Mouse (Mus musculus) heart, embryonic 12.5 days (tissue): ENCODE measurements at regions not wholly inside any gene's neighbourhood (a gene's known extent, or its start where the extent isn't known, plus 50 kb on each side); places are given as distances from the start of the nearest gene placed in this dataset.

Source experiments
- ATAC-seq: fragments of 200-750 bp; cut with Nextera tagmentation; 2 replicates; pipeline ENCODE4 v1.8.0; 2017; ENCODE audit warnings: moderate TSS enrichment, moderate library complexity; ENCODE audit not compliant: insufficient number of reproducible peaks, low FRiP score
- H3K27ac ChIP-seq: fragments of 300-500 bp; sonication (generic); 2 replicates; pipeline ENCODE4 v1.5.1; 2016; ENCODE audit warnings: mild to moderate bottlenecking, moderate library complexity; ENCODE audit not compliant: poor library complexity, severe bottlenecking
- H3K27me3 ChIP-seq: fragments of 300-500 bp; sonication (generic); replicated peaks from 2 replicates; pipeline ENCODE4 v1.6.1; 2016; ENCODE audit warnings: mild to moderate bottlenecking, moderate library complexity
- H3K36me3 ChIP-seq: fragments of 300-500 bp; sonication (generic); 2 replicates; pipeline ENCODE4 v1.6.1; 2016; ENCODE audit warnings: mild to moderate bottlenecking, moderate library complexity
- H3K4me1 ChIP-seq: fragments of 300-500 bp; sonication (generic); replicated peaks from 2 replicates; pipeline ENCODE4 v1.6.1; 2016; ENCODE audit warnings: mild to moderate bottlenecking
- H3K4me2 ChIP-seq: fragments of 300-500 bp; sonication (generic); 2 replicates; pipeline ENCODE4 v1.6.1; 2016; ENCODE audit warnings: mild to moderate bottlenecking, moderate library complexity
- H3K4me3 ChIP-seq: fragments of 300-500 bp; sonication (generic); 2 replicates; pipeline ENCODE4 v1.5.1; 2016; ENCODE audit warnings: mild to moderate bottlenecking
- H3K9ac ChIP-seq: fragments of 300-500 bp; sonication (generic); 2 replicates; pipeline ENCODE4 v1.6.1; 2016; ENCODE audit warnings: mild to moderate bottlenecking, moderate library complexity
- H3K9me3 ChIP-seq: fragments of 300-500 bp; sonication (generic); replicated peaks from 2 replicates; pipeline ENCODE4 v1.6.1; 2016; ENCODE audit warnings: mild to moderate bottlenecking, moderate library complexity
- WGBS: fragments of 180-500 bp; shearing (Covaris S2); methylation state at CpG from one replicate; pipeline ENCODE4 v1.1.7; 2016; 5-methylcytosine and 5-hydroxymethylcytosine counted together

DNA sequence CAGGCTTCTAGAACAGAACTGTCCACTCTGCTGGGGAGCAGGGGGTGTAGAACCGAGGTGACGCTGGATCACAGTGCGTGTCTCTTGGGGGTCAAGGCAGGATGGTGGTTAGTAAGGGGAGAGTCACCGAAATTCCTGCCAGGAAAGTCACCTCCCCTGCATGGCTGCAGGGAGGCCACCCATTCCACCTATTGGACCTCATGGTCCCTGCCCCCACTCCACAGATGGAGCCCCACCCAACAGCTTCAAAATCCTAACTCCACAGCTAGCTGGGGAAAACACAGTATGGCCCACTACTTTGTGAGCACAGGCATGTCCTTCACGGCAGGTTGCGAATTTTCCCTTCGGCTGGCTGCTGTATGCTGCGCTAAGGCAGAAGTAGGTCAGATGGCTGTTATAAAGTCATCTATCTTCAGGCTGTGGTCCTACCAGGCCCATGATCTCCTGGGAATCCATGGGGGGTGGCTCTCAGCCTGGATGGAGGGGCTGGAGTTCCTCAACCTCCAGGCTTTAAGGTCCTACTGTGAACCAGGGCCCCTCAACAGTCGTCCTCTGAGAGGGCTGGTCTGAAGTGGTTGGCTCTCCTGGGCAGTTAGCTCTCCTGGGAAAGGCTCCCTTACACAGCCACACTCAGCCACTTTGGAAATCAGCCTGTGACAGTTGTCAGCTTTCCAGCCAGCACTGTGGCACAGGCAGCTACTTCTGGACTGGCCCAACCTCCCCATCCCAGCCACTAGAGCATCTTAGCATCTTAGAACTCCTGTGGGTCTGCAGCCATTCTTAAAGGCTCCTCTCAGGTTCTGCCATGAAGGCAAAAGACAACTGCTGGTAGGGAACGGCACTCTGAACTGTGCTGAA is 124.0 kb upstream of the Klf14 start:
- Histone ChIP-seq H3K27me3 (no peaks in the 10 kb centered on the region), H3K9me3 (no peaks in the 10 kb centered on the region), H3K9ac (no peak overlapping the region), H3K4me2 (no peak overlapping the region), H3K27ac (peak overlapping the region; percentile 22; the same call in 1 of the 2 replicates), H3K36me3 (no peaks in the 10 kb centered on the region), H3K4me1 (peaks cover 69% of the 10 kb centered on the region), H3K4me3 (no peak overlapping the region)
- WGBS = 77% methylated on average over 10 of the region's 10 CpGs
- no peak for ATAC-seq

DNA sequence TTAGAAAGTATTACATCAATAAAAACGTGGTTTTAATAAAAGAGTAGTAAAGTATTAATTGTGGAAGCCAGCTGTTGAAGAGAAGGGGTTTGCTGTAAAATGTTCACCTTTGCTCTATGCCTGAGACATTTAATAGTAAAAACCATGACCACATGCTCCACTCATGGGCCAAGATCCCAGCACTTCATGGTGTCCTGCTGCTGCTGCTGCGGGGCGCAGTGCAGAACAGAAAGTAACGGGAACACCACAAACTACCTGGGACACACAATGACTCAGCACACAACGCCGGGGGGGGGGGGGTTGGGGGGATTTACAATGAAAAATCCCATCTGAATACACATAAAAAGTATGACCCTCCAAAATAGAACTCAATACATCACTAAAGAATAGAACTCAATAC is 124.8 kb upstream of the Klf14 start:
- no peak for ATAC-seq
- Histone ChIP-seq H3K4me2 (no peak overlapping the region), H3K36me3 (no peaks in the 10 kb centered on the region), H3K4me3 (no peak overlapping the region), H3K9me3 (no peaks in the 10 kb centered on the region), H3K4me1 (peaks cover 63% of the 10 kb centered on the region), H3K27me3 (no peaks in the 10 kb centered on the region), H3K27ac (no peak overlapping the region), H3K9ac (no peak overlapping the region)
- WGBS = 82% methylated on average over 6 of the region's 6 CpGs

DNA sequence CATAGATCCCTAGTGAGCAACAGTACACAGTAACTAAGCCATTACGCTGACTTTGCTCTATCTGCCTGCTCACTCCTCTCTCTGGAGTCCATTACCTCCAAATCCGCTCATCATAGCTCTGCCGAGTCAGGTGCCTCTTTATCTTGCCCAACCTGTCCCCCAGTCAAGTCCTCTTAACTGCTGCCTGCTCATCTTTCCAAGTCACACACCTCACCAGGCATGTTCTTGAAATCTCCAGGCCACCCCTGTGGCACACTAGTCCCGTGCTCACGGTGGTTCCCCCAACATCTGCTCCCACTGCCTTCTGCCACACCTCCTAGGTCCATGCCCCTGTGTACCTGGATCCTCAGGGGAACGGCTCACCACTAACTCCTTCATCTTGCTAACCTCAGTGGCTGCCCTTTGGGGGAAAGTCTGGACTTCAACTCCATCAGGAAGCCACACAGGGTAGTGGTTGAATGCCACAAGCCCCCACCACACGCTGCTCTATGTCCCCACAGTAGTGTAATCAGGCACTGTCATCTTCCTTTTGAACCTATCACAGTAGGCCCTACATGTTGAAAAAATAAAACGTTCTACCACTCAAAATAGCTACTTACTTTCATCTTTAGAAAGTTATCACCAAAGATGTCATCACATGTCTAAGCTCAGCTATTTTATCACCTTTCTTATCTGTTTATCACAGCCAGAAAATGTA is 126.3 kb upstream of the Klf14 start:
- no peaks in the 10 kb centered on the region for H3K36me3 ChIP-seq
- peaks cover 59% of the 10 kb centered on the region for H3K4me1 ChIP-seq
- ATAC-seq = no peak
- no peak overlapping the region for H3K4me2 ChIP-seq
- H3K9me3 ChIP-seq = no peaks in the 10 kb centered on the region
- H3K4me3 ChIP-seq = no peak overlapping the region
- no peaks in the 10 kb centered on the region for H3K27me3 ChIP-seq
- H3K9ac ChIP-seq = no peak overlapping the region
- WGBS = 64% methylated on average over 8 of the region's 8 CpGs
- no peak overlapping the region for H3K27ac ChIP-seq

- no peak overlapping the region for H3K4me2 ChIP-seq
- H3K36me3 ChIP-seq = no peaks in the 10 kb centered on the region
- ATAC-seq = no peak
- 36% methylated on average over 9 of the region's 9 CpGs for WGBS
- H3K4me3 ChIP-seq = no peak overlapping the region
- H3K4me1 ChIP-seq = peaks cover 55% of the 10 kb centered on the region
- H3K9me3 ChIP-seq = no peaks in the 10 kb centered on the region
- H3K9ac ChIP-seq = no peak overlapping the region
- H3K27ac ChIP-seq = no peak overlapping the region
- H3K27me3 ChIP-seq = no peaks in the 10 kb centered on the region
Observed at GRCm38 (mm10) chr6:31085760-31086108, 126.9 kb upstream of the Klf14 start.

DNA sequence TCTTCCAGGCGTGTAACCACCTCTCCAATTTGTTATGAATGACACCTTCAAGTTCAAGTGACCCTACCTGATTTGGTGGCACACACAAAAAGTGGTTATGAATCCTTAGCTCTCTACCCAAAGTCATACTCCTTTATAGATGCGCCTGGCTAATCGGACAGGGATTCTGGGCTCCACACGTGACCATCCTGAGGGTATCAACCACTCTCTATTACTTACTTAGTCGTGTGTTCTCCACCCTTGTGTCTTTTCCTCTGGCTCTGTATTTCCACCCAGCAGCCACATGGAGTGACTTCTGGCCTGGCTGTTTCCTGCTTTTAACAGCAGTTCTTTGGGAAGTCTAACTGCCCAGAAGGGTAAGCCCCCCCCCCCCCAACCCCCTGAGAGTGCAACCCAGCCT is 127.4 kb upstream of the Klf14 start:
- ATAC-seq = no peak
- WGBS = 89% methylated on average over 5 of the region's 5 CpGs

GRCm38 (mm10) chr6:31086798-31087360 is 128.0 kb upstream of the Klf14 start:
- no peak overlapping the region for H3K9ac ChIP-seq
- no peak for ATAC-seq
- 78% methylated on average over 7 of the region's 7 CpGs for WGBS
- no peaks in the 10 kb centered on the region for H3K36me3 ChIP-seq
- H3K9me3 ChIP-seq = no peaks in the 10 kb centered on the region
- peaks cover 44% of the 10 kb centered on the region for H3K4me1 ChIP-seq
- H3K4me2 ChIP-seq = no peak overlapping the region
- no peaks in the 10 kb centered on the region for H3K27me3 ChIP-seq
- H3K4me3 ChIP-seq = no peak overlapping the region
- H3K27ac ChIP-seq = no peak overlapping the region

More for the DNA sequence above, 127.4 kb upstream of the Klf14 start:
- Histone ChIP-seq H3K4me2 (no peak overlapping the region), H3K4me1 (peaks cover 50% of the 10 kb centered on the region), H3K36me3 (no peaks in the 10 kb centered on the region), H3K4me3 (no peak overlapping the region), H3K27me3 (no peaks in the 10 kb centered on the region), H3K9ac (no peak overlapping the region), H3K9me3 (no peaks in the 10 kb centered on the region), H3K27ac (no peak overlapping the region)

DNA sequence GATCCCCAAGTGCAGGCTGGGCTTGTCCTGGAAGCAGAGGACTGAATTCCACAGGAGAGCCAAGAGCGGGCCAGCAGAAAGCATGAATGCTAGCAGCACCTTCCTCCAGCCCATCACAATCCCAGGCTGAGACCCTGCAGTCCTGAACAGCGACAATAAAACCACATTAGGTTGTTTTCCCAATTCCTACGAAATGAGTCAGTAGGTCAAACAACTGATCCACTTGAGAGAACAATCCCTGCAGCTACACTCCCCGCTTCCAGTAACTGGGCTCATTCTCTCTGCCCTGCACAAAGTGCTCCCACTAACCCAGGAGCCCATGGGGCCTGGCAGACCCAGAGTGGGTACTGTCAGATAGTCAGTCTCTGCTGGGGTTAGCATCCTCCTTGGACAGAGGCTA is 128.6 kb upstream of the Klf14 start:
- Histone ChIP-seq H3K4me3 (no peak overlapping the region), H3K9ac (no peak overlapping the region), H3K9me3 (no peaks in the 10 kb centered on the region), H3K4me2 (no peak overlapping the region), H3K27me3 (no peaks in the 10 kb centered on the region), H3K4me1 (peaks cover 38% of the 10 kb centered on the region), H3K27ac (no peak overlapping the region), H3K36me3 (no peaks in the 10 kb centered on the region)
- ATAC-seq = no peak
- 60% methylated on average over 4 of the region's 4 CpGs for WGBS

- Histone ChIP-seq H3K9ac (peak overlapping the region; percentile 15; the same call in 1 of the 2 replicates), H3K36me3 (no peaks in the 10 kb centered on the region), H3K4me3 (no peak overlapping the region), H3K4me2 (peak overlapping the region; percentile 40), H3K27ac (no peak overlapping the region), H3K4me1 (peaks cover 29% of the 10 kb centered on the region), H3K27me3 (no peaks in the 10 kb centered on the region), H3K9me3 (no peaks in the 10 kb centered on the region)
- WGBS = 43% methylated on average over 18 of the region's 18 CpGs
- ATAC-seq = no peak
Observed at GRCm38 (mm10) chr6:31088147-31088972, 129.5 kb upstream of the Klf14 start.

DNA sequence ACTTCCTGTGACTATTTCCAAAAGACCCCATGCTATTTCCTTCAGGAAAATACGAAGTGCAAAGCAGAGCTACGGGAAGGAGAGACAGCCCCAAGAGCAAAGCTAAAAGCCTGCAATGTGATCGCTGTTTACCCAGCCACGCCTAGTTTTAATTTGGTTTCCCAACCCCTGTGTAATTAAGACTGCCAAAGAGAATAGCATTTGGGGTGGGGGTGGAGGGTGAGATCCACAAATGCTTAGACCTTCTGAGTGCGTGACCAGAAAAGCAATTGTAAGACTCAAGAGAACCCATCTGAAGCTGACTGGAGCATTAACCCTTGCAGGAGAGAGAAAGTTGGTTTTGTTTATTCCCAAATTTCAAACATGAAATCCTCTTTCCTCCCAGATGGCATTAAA is 130.1 kb upstream of the Klf14 start:
- H3K36me3 ChIP-seq = no peaks in the 10 kb centered on the region
- 46% methylated on average over 5 of the region's 5 CpGs for WGBS
- H3K4me1 ChIP-seq = peaks cover 29% of the 10 kb centered on the region
- no peak overlapping the region for H3K4me3 ChIP-seq
- no peak overlapping the region for H3K27ac ChIP-seq
- H3K9me3 ChIP-seq = no peaks in the 10 kb centered on the region
- peak overlapping the region; percentile 40 for H3K4me2 ChIP-seq
- H3K9ac ChIP-seq = no peak overlapping the region
- no peaks in the 10 kb centered on the region for H3K27me3 ChIP-seq
- no peak for ATAC-seq

DNA sequence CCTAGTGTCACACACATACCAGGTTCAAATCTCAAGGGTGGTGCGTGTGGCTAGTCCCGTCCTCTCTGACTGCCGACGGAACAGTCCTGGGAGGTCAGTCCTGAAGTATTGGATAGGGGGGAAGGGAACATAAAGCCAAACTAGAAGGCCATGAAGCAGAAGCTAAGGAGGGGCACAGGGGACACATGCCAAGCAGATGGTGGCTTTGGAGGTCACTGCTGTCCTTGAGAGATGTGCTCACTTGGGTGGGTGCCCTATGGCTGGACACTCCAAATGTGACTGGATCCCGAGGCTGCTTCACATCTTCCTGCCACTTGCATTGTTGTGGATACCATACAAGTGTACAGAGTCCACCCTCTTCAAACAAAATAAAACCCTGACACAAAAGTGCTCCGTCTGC is 131.4 kb upstream of the Klf14 start:
- H3K4me1 ChIP-seq = peaks cover 32% of the 10 kb centered on the region
- WGBS = 82% methylated on average over 6 of the region's 6 CpGs
- ATAC-seq = no peak
- H3K27ac ChIP-seq = no peak overlapping the region
- no peaks in the 10 kb centered on the region for H3K36me3 ChIP-seq
- no peak overlapping the region for H3K4me3 ChIP-seq
- H3K27me3 ChIP-seq = no peaks in the 10 kb centered on the region
- no peak overlapping the region for H3K4me2 ChIP-seq
- H3K9ac ChIP-seq = no peak overlapping the region
- H3K9me3 ChIP-seq = no peaks in the 10 kb centered on the region

DNA sequence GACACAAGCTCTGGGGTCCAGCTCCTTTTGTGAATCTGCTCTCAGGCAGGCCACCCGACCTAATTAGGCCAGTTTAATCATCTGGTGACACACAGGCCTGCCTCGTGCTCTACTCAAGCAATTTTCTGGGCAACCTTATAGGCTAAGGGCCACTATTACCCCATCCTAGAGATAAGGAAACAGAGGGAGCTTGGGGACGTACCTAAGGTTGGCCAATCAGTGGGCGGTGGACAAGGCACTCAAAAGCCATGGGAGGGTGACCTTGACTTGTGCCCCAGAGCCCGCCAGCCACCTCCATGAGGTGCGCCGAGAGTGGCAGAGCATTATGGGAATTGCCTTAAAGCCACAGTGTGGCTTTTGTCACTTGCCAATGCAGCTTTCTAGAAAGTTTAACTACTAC is 131.9 kb upstream of the Klf14 start:
- H3K4me3 ChIP-seq = no peak overlapping the region
- H3K4me2 ChIP-seq = no peak overlapping the region

More for the DNA sequence above, 131.9 kb upstream of the Klf14 start:
- Histone ChIP-seq H3K36me3 (no peaks in the 10 kb centered on the region), H3K9me3 (no peaks in the 10 kb centered on the region), H3K4me1 (peaks cover 33% of the 10 kb centered on the region), H3K27ac (no peak overlapping the region), H3K27me3 (no peaks in the 10 kb centered on the region), H3K9ac (no peak overlapping the region)
- WGBS = 72% methylated on average over 7 of the region's 7 CpGs
- ATAC-seq = no peak
